Mouse (Mus musculus) mammary gland, adult 2 months (tissue): ENCODE data around the gene Acot3. TPM values are rescaled to one million over a fixed set of nuclear protein-coding genes. Genes with fewer than 3 reads are reported as not detected.

Source experiments
- polyA plus RNA-seq: library from polyadenylated mRNA; depleted of rRNA; stranded (reverse); fragments of >200 nt; gene quantifications from 2 replicates; pipeline ENCODE4 v1.2.3, GENCODE M21; 2012; ENCODE audit warnings: low replicate concordance; rRNA removed

The Acot3 gene
- polyA plus RNA-seq, result not detected in 2 replicates

DNA sequence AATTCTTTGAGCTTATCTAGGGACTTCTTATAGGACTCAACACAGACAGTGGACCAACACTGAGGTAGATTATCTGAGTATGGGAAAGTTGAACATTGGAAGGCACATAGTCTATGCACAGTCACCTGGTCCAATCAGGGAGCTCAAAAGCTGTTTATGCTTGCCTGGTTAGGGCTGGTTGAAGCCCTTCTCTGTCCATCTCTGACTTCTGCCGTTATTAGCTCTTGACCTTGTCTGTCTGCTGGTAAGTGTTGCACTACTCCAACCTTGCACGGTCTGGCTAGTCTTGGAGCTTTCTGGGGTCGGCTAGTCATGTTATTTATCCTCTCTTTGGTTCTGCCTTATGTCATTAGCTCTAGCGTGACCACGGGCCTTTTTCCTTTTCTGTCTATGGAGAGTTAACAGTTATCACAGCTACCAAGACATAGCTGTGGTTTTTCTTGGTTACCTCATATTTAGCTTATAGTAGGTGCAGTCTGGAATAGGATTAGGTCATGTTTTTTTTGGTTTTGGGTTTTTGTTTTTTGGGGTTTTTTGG is at the start of gene Acot3:
Gene Acot3 (plus strand): TSS at position 208 of the 538 bp plus-strand sequence.

DNA sequence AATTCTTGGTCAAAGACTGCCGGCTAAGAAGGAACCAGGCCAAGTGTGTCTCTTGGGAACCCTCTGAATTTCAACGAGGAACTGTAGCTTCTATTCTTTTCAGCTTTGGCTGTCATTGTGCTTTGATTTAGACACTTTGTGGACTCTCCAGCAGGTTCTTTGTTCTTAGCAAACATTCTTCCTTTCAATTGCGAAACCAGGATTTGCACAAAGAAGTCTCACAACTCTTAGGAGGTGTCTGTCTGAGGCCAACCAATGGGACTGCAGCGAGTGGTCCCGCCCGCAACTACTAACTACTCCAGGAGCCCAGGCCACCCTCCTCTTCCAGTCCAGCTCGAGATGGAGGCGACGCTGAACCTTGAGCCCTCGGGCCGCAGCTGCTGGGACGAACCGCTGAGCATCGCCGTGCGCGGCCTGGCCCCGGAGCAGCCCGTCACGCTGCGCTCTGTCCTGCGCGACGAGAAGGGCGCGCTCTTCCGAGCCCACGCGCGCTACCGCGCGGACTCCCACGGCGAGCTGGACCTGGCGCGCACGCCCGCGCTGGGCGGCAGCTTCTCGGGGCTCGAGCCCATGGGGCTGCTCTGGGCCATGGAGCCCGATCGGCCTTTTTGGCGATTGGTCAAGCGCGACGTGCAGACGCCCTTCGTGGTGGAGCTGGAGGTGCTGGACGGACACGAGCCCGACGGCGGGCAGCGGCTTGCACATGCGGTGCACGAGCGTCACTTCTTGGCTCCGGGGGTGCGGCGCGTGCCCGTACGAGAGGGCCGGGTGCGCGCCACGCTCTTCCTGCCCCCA is 42.6 kb upstream of the Acot3 start, which contains the start of gene Acot1:
Gene Acot1 (plus strand): TSS at position 320 of the 795 bp plus-strand sequence.

DNA sequence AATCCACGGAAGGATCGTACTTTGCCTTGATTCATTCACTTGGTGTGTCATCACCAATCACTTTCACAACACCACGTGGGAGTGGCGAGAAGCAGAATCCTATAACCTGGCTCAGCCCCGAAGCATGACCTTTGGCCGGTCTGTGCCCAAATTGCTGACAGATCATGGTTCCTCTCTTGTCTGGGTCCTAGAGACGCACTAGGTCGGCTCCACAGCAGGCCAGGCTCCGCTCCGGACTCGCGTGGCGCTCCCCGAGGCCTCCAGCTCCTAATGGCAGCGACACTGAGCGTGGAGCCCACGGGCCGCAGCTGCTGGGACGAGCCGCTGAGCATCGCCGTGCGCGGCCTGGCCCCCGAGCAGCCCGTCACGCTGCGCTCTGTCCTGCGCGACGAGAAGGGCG is 13.7 kb upstream of the Acot3 start, which contains the start of gene Acot4:
Gene Acot4 (plus strand): TSS at position 139 of the 400 bp plus-strand sequence.

DNA sequence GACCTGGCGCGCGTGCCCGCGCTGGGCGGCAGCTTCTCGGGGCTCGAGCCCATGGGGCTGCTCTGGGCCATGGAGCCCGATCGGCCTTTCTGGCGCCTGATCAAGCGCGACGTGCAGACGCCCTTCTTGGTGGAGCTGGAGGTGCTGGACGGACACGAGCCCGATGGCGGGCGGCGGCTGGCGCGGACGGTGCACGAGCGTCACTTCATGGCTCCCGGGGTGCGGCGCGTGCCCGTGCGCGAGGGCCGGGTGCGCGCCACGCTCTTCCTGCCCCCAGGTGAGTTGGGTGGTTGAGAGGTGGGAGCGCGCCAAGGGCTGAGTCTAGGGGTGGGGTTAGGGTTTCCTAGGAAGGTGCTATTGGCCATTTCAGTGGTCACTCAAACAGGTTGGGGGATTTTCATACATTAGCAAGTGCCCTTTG is 13.2 kb upstream of the Acot3 start, which contains the start of gene Gm49366:
Gene Gm49366 (plus strand): TSS at position 245 of the 421 bp plus-strand sequence.

DNA sequence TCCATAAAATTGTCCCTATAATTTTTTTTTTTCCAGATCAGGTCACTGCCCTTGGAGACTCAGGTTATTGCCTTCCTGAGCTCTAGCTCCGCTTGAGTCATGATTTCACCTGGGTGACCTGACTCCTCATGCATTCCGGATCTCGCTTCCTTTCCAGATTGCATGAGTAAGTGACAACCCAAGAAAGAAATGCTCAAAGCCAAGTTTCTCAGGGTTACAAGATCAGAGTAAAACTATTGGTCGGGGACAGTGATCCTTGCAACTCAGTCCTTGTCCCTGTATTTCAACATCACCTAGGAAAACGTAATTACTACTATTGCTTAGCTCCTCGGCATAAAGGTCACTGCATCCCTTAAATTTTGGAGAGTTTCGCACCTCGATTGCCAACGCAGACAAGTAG is 17.0 kb downstream of the Acot3 start, which contains the start of gene Acot5:
Gene Acot5 (plus strand): TSS at position 340 of the 400 bp plus-strand sequence.

DNA sequence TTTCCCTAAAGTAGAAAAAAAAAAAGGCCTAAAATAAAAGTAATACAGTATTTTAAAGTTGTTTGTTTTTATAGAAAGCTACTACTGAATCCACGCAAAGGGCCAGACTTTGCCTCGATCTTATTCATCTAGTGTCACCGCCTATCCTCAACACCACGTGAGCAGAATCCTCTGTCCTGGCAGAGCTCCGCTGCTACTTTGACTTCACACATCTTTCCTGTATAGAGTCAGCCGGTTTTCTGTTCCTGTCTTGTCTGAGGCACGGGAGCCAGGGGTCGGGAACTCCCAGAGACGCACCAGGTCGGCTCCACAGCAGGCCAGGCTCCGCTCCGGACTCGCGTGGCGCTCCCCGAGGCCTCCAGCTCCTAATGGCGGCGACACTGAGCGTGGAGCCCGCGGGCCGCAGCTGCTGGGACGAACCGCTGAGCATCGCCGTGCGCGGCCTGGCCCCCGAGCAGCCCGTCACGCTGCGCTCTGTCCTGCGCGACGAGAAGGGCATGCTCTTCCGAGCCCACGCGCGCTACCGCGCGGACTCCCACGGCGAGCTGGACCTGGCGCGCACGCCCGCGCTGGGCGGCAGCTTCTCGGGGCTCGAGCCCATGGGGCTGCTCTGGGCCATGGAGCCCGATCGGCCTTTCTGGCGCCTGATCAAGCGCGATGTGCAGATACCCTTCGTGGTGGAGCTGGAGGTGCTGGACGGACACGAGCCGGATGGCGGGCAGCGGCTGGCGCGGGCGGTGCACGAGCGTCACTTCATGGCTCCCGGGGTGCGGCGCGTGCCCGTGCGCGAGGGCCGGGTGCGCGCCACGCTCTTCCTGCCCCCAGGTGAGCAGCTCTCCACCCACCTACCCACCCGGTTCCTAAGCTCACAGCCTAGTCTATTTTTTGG is 48.9 kb downstream of the Acot3 start, which contains the start of gene Acot6:
Gene Acot6 (plus strand): TSS at position 51 of the 889 bp plus-strand sequence.

Other genes starting within 250 kb of the Acot3 start
- 58.2 and 70.4 TPM in 2 replicates for gene Numb, start 130.2 kb upstream of the Acot3 start, polyA plus RNA-seq
- 7.2 and 25.1 TPM in 2 replicates for gene Riox1, start 101.5 kb upstream of the Acot3 start, polyA plus RNA-seq
- gene Heatr4, start 67.3 kb upstream of the Acot3 start, polyA plus RNA-seq, result not detected in 2 replicates
- gene Acot2, start 64.3 kb upstream of the Acot3 start, polyA plus RNA-seq, result 14.3 and 32.4 TPM in 2 replicates
- 11.4 and 23.0 TPM in 2 replicates for gene Acot1, start 42.7 kb upstream of the Acot3 start, polyA plus RNA-seq
- gene Acot4, start 13.8 kb upstream of the Acot3 start, polyA plus RNA-seq, result 2.0 and 8.2 TPM in 2 replicates
- gene Gm49366, start 13.2 kb upstream of the Acot3 start, polyA plus RNA-seq, result 0.43 TPM in 1 of 2 replicates, not detected in the other
- gene Acot5, start 17.2 kb downstream of the Acot3 start, polyA plus RNA-seq, result 0.08 TPM in 1 of 2 replicates, not detected in the other
- 4.1 and 4.4 TPM in 2 replicates for gene Acot6, start 48.5 kb downstream of the Acot3 start, polyA plus RNA-seq
- 2.0 and 3.9 TPM in 2 replicates for gene Dnal1, start 62.2 kb downstream of the Acot3 start, polyA plus RNA-seq
- 0.14 and 0.23 TPM in 2 replicates for gene Pnma1, start 96.3 kb downstream of the Acot3 start, polyA plus RNA-seq
- gene Elmsan1, start 166.7 kb downstream of the Acot3 start, polyA plus RNA-seq, result 16.9 and 31.0 TPM in 2 replicates
- gene Ptgr2, start 233.1 kb downstream of the Acot3 start, polyA plus RNA-seq, result 9.0 and 17.3 TPM in 2 replicates